Mouse (Mus musculus): ENCODE measurements around the gene Mybpc3. TPM values are rescaled to one million over a fixed set of nuclear protein-coding genes. Genes with fewer than 3 reads are reported as not detected.

Gene Mybpc3
- polyA plus RNA-seq, 1 experiment from 2014 or later = not detected

DNA sequence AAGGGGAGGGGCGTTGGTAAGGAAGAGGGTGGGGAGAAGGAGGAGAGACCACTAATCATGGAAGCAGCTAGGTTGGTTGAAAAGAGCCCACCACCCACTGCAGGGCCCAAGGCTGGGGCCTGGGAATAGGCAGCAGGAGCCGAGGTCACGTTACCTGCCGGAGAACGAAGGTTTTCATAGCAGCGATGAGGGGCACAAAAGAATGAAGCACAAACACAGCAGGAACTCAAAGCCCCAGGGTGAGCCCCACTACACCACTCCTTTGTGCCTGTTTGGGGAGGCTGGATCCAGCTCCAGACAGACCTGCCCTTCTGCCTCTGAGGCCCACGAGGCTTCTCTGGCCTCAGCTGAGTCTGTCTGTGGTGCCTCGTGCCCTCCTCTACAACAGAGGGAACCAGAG, 21.8 kb downstream of the Mybpc3 start:
- Histone ChIP-seq H3K4me3 (ENCODE audit: low read depth, low read length) (no peak overlapping the region), H3K4me1 (ENCODE audit: control insufficient read depth, insufficient read depth, low read length) (no peaks in the 10 kb centered on the region), H3K36me3 (ENCODE audit: control insufficient read depth, insufficient read depth, low read length) (peaks cover 8% of the 10 kb centered on the region), H3K27ac (ENCODE audit: low read depth, low read length) (no peak overlapping the region), H3K27me3 (ENCODE audit: control insufficient read depth, insufficient read depth, low read length) (no peaks in the 10 kb centered on the region), H3K4me2 (no peak overlapping the region), H3K9me3 (ENCODE audit: control insufficient read depth, low read length) (no peaks in the 10 kb centered on the region), H3K9ac (ENCODE audit: low read length) (no peak overlapping the region)
- DNase-seq (ENCODE audit: low spot score, missing footprints) (peak; percentile 69), ATAC-seq (ENCODE audit: low FRiP score) (no peak)
- WGBS = 76% methylated on average over 8 of the region's 8 CpGs

DNA sequence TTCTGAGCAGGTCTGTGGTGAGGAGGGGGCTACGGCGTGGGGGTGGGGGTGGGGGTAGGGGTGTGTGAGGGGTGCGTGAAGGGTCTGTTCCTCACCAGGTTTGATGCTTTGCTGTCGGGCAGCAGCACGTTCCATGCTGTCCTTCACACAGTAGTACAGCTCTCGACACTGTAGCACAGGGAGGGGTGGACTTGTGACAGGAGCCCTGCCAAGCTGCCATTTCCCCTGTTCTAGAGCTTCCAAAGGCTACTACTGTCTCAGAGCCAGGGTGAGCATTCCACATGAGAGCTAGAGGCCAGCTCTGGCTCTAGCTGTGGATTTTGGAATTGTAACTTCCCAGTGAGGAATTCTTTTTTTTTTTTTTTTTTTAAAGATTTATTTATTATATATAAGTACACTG, 25.0 kb downstream of the Mybpc3 start:
- no peak for DNase-seq (ENCODE audit: low spot score, missing footprints)
- H3K4me2 ChIP-seq = no peak overlapping the region
- no peaks in the 10 kb centered on the region for H3K4me1 ChIP-seq (ENCODE audit: control insufficient read depth, insufficient read depth, low read length)
- no peak overlapping the region for H3K27ac ChIP-seq (ENCODE audit: low read depth, low read length)
- ATAC-seq (ENCODE audit: low FRiP score) = no peak
- H3K27me3 ChIP-seq (ENCODE audit: control insufficient read depth, insufficient read depth, low read length) = no peaks in the 10 kb centered on the region
- H3K9ac ChIP-seq (ENCODE audit: low read length) = no peak overlapping the region
- WGBS = over 99% methylated on average over 6 of the region's 6 CpGs
- no peaks in the 10 kb centered on the region for H3K9me3 ChIP-seq (ENCODE audit: control insufficient read depth, low read length)
- H3K4me3 ChIP-seq (ENCODE audit: low read depth, low read length) = no peak overlapping the region
- H3K36me3 ChIP-seq (ENCODE audit: control insufficient read depth, insufficient read depth, low read length) = peaks cover 6% of the 10 kb centered on the region

GRCm38 (mm10) chr2:91143401-91143800, 25.5 kb downstream of the Mybpc3 start:
- Histone ChIP-seq H3K4me1 (ENCODE audit: control insufficient read depth, insufficient read depth, low read length) (no peaks in the 10 kb centered on the region), H3K36me3 (ENCODE audit: control insufficient read depth, insufficient read depth, low read length) (peaks cover 4% of the 10 kb centered on the region), H3K4me3 (ENCODE audit: low read depth, low read length) (no peak overlapping the region), H3K27me3 (ENCODE audit: control insufficient read depth, insufficient read depth, low read length) (no peaks in the 10 kb centered on the region), H3K9ac (ENCODE audit: low read length) (no peak overlapping the region), H3K27ac (ENCODE audit: low read depth, low read length) (no peak overlapping the region), H3K9me3 (ENCODE audit: control insufficient read depth, low read length) (no peaks in the 10 kb centered on the region), H3K4me2 (no peak overlapping the region)
- no peak for ATAC-seq (ENCODE audit: low FRiP score)
- DNase-seq (ENCODE audit: low spot score, missing footprints) = peak; percentile 59
- 94% methylated on average over 11 of the region's 11 CpGs for WGBS

DNA sequence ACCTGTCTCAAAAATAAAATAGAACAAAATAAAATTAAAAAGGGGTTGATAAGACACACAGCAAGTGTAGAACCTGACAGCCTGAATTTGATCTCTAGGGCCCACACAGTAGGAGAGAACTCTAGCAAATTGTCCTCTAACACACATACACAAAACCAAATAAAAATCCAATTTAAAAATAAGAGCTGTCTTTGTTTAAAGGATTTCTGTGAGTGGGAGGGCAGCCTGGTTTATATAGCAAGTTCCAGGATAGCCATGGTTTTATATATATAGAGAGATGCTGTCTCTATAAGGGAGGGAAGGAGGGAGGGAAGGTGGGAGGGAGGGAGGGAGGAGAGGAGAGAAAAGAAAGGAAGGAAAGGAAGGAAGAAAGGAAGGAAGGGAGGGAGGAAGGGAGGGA, 30.2 kb downstream of the Mybpc3 start:
- no peaks in the 10 kb centered on the region for H3K9me3 ChIP-seq (ENCODE audit: control insufficient read depth, low read length)
- H3K27me3 ChIP-seq (ENCODE audit: control insufficient read depth, insufficient read depth, low read length) = no peaks in the 10 kb centered on the region
- ATAC-seq (ENCODE audit: low FRiP score) = no peak
- H3K9ac ChIP-seq (ENCODE audit: low read length) = no peak overlapping the region
- no peaks in the 10 kb centered on the region; the same call in 1 of the 2 replicates for H3K36me3 ChIP-seq (ENCODE audit: control insufficient read depth, insufficient read depth, low read length)
- H3K4me2 ChIP-seq = no peak overlapping the region
- no peaks in the 10 kb centered on the region for H3K4me1 ChIP-seq (ENCODE audit: control insufficient read depth, insufficient read depth, low read length)
- DNase-seq (ENCODE audit: low spot score, missing footprints) = no peak
- H3K4me3 ChIP-seq (ENCODE audit: low read depth, low read length) = no peak overlapping the region
- no peak overlapping the region for H3K27ac ChIP-seq (ENCODE audit: low read depth, low read length)

- Histone ChIP-seq H3K36me3 (ENCODE audit: control insufficient read depth, insufficient read depth, low read length) (no peaks in the 10 kb centered on the region; the same call in 1 of the 2 replicates), H3K27ac (ENCODE audit: low read depth, low read length) (no peak overlapping the region), H3K4me1 (ENCODE audit: control insufficient read depth, insufficient read depth, low read length) (no peaks in the 10 kb centered on the region), H3K9me3 (ENCODE audit: control insufficient read depth, low read length) (no peaks in the 10 kb centered on the region), H3K27me3 (ENCODE audit: control insufficient read depth, insufficient read depth, low read length) (no peaks in the 10 kb centered on the region), H3K4me3 (ENCODE audit: low read depth, low read length) (no peak overlapping the region), H3K9ac (ENCODE audit: low read length) (no peak overlapping the region), H3K4me2 (no peak overlapping the region)
- 88% methylated on average over 1 of the region's 1 CpGs for WGBS
- DNase-seq (ENCODE audit: low spot score, missing footprints) = no peak
- ATAC-seq (ENCODE audit: low FRiP score) = no peak
These were observed 33.4 kb downstream of the Mybpc3 start for GRCm38 (mm10) chr2:91151331-91151730.

- 86% methylated on average over 3 of the region's 3 CpGs for WGBS
- H3K27ac ChIP-seq (ENCODE audit: low read depth, low read length) = no peak overlapping the region
- H3K4me3 ChIP-seq (ENCODE audit: low read depth, low read length) = no peak overlapping the region
- H3K27me3 ChIP-seq (ENCODE audit: control insufficient read depth, insufficient read depth, low read length) = no peaks in the 10 kb centered on the region
- no peaks in the 10 kb centered on the region for H3K9me3 ChIP-seq (ENCODE audit: control insufficient read depth, low read length)
- H3K4me2 ChIP-seq = no peak overlapping the region
- H3K36me3 ChIP-seq (ENCODE audit: control insufficient read depth, insufficient read depth, low read length) = no peaks in the 10 kb centered on the region; the same call in 1 of the 2 replicates
- ATAC-seq (ENCODE audit: low FRiP score) (no peak), DNase-seq (ENCODE audit: low spot score, missing footprints) (no peak)
- no peak overlapping the region for H3K9ac ChIP-seq (ENCODE audit: low read length)
- H3K4me1 ChIP-seq (ENCODE audit: control insufficient read depth, insufficient read depth, low read length) = no peaks in the 10 kb centered on the region
These were observed 35.0 kb downstream of the Mybpc3 start for GRCm38 (mm10) chr2:91152885-91153377.

DNA sequence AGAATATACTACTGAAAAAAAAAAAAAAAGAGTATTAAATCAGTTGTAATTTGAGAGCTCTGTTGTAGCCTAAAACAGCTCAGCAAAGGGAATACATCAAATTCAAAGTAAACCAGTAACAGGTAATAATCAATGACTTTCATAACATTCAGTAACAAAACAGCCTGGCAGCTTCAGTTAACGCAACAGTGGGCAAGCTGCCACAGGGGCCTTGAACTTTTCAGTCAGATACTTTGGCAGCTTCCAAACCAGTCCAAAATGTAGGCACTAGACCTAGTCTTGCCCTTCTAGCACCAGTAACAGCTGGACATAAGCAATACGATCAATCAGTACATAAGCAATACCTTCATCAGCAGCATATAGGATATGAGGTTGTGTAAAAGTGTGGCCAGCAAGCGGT, 36.1 kb downstream of the Mybpc3 start:
- Histone ChIP-seq H3K27me3 (ENCODE audit: control insufficient read depth, insufficient read depth, low read length) (no peaks in the 10 kb centered on the region), H3K27ac (ENCODE audit: low read depth, low read length) (no peak overlapping the region), H3K4me3 (ENCODE audit: low read depth, low read length) (no peak overlapping the region), H3K4me2 (no peak overlapping the region), H3K9me3 (ENCODE audit: control insufficient read depth, low read length) (no peaks in the 10 kb centered on the region), H3K4me1 (ENCODE audit: control insufficient read depth, insufficient read depth, low read length) (no peaks in the 10 kb centered on the region), H3K9ac (ENCODE audit: low read length) (no peak overlapping the region), H3K36me3 (ENCODE audit: control insufficient read depth, insufficient read depth, low read length) (no peaks in the 10 kb centered on the region; the same call in 1 of the 2 replicates)
- no peak for DNase-seq (ENCODE audit: low spot score, missing footprints)
- ATAC-seq (ENCODE audit: low FRiP score) = no peak
- WGBS = 97% methylated on average over 3 of the region's 3 CpGs

- H3K27ac ChIP-seq (ENCODE audit: low read depth, low read length) = no peak overlapping the region
- no peaks in the 10 kb centered on the region for H3K9me3 ChIP-seq (ENCODE audit: control insufficient read depth, low read length)
- no peaks in the 10 kb centered on the region for H3K36me3 ChIP-seq (ENCODE audit: control insufficient read depth, insufficient read depth, low read length)
- WGBS = 17% methylated on average over 6 of the region's 6 CpGs
- no peaks in the 10 kb centered on the region for H3K4me1 ChIP-seq (ENCODE audit: control insufficient read depth, insufficient read depth, low read length)
- H3K4me2 ChIP-seq = no peak overlapping the region
- DNase-seq (ENCODE audit: low spot score, missing footprints) = no peak
- no peak overlapping the region for H3K9ac ChIP-seq (ENCODE audit: low read length)
- no peak overlapping the region for H3K4me3 ChIP-seq (ENCODE audit: low read depth, low read length)
- ATAC-seq (ENCODE audit: low FRiP score) = no peak
- no peaks in the 10 kb centered on the region for H3K27me3 ChIP-seq (ENCODE audit: control insufficient read depth, insufficient read depth, low read length)
These were observed 39.2 kb downstream of the Mybpc3 start for GRCm38 (mm10) chr2:91157002-91157752.

DNA sequence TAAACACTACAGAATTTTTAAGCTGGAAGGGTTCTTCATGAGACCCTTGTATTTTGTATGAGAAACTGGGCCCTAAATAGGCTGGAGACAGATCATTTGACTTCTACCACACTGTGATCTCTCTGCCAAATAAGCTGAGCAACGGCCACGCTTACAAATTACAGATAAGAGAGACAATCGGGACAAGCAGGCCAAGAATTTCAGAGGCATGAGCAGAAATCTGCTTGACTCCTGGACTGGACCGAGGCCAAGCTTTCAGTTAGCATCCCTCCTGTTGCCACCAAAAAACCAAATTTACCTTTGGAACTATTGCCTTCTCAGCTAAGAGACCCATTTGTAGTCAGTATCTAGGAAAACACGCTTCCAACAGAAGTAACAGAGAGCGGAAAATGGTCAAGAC, 42.6 kb downstream of the Mybpc3 start:
- no peak for ATAC-seq (ENCODE audit: low FRiP score)
- DNase-seq (ENCODE audit: low spot score, missing footprints) = no peak
- no peak overlapping the region for H3K4me3 ChIP-seq (ENCODE audit: low read depth, low read length)
- H3K27me3 ChIP-seq (ENCODE audit: control insufficient read depth, insufficient read depth, low read length) = no peaks in the 10 kb centered on the region
- H3K9ac ChIP-seq (ENCODE audit: low read length) = no peak overlapping the region
- 90% methylated on average over 6 of the region's 6 CpGs for WGBS
- H3K4me1 ChIP-seq (ENCODE audit: control insufficient read depth, insufficient read depth, low read length) = no peaks in the 10 kb centered on the region
- H3K9me3 ChIP-seq (ENCODE audit: control insufficient read depth, low read length) = no peaks in the 10 kb centered on the region
- no peak overlapping the region for H3K27ac ChIP-seq (ENCODE audit: low read depth, low read length)
- no peak overlapping the region for H3K4me2 ChIP-seq
- H3K36me3 ChIP-seq (ENCODE audit: control insufficient read depth, insufficient read depth, low read length) = peaks cover 4% of the 10 kb centered on the region; the same call in 1 of the 2 replicates

Measured in midbrain, embryonic 11.5 days (tissue).